Mouse (Mus musculus) natural killer cell, adult 2 months (primary cell): ENCODE data around the gene Tomm20.
A peak's percentile ranks its signal among the peaks of the same experiment; 100 is the strongest.

Experiments used
- DNase-seq, 2 experiments: peaks; one replicate each; pipeline ENCODE4 v3.0.0; 2022; ENCODE audit warnings: low spot score in 2 of 2

The Tomm20 gene

DNA sequence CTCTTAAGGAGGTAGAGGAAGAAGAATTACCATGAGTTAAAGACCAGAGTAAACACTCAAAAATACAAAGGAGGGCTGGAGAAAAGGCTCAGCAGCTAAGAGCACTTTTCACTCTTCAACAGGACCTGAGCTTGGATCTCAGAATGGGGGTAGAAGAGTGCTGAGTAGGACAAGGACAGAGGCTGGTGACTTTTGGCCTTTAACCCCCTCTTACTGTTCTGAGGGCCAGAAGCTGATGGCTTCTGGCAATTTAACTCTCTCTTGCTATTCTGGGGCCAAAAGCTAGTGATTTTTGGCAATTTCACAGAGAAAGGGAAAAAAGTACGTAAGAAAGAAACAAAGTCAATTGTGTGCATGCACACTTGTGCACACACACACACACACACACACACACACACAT lies 17.2 kb upstream of the Tomm20 start:
- no peak for DNase-seq

DNA sequence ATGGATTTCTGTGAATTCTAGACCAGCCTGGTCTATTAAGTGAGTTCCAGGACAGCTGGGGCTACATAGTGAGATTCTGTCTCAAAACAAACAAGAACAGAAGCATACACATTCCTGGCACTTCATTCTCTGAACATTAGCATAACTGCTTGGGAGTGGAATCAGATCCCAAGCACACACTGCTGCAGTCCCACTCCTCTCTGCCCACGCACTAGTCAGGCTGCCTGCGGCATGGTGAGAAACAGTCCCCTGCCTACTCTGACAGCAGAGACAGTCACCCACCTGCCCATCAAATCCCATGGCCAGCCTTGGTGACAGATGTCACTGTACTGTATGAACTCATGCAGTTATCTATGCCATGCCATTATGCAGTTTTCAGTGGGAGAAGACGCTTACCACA lies 15.9 kb upstream of the Tomm20 start:
- no peak for DNase-seq

- DNase-seq, result no peak
Observed at GRCm38 (mm10) chr8:126951900-126952636, 6.4 kb upstream of the Tomm20 start.

DNA sequence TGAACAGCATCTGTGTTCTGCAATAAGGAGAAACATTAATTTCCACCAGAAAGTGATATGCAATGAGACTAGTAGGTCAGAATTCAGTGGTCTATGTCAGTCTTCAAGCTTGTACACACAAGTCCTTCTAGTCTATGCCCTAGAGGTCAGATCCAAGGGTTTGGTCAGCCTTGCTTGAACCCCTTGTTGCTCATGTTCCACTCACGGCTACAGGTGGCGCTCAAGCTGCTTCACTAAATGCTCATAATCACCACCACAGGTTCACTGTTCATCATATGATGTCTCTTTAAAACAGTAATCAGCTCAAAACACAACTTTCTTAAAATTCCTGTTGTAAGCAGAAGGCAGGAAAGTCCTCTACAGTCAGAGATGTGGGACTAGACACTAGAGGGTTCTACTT lies 3.9 kb upstream of the Tomm20 start:
- DNase-seq, result no peak

- no peak for DNase-seq
Observed at GRCm38 (mm10) chr8:126946444-126946843, 800 bp upstream of the Tomm20 start.

GRCm38 (mm10) chr8:126944781-126945691 lies 608 bp downstream of the Tomm20 start:
- DNase-seq, result peak; percentile 14 to 26

DNA sequence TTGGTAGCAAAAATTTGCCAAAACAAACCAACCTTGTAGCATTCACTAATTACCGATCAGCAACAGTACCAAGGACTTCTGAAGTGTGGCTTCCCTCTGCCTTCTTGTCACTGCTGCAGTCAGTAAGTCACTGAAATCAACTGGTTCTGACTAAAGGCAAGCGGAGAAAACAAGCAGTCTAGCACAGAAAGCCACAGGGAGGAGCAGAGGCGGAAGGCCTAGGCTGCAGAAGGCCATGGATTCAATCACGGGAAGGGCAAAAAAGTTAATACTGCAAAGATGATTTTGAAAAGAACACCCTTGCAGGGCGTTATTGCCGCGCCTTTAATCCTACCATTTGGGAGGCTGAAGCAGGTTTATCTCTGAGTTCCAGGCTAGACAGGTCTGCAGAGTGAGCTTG lies 2.1 kb downstream of the Tomm20 start:
- no peak for DNase-seq

DNA sequence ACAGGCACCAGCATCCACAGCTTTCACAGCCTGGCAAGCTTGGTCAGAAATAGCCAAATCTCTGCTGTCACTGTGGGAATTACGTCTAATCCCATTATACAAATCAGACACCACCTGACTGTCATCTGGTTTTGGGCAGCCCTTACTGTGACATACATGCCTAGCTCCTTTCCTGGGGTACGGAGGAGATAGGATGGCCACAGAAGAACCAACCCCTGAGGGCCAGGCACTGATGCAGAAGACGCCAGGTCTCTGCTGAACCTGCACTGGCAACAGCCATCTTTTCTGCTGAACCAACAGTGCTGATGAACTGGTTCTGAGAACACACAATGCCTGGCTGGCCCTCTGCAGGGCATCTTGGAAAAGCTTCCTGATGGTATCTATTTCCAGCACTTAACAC lies 8.3 kb downstream of the Tomm20 start:
- no peak for DNase-seq

DNA sequence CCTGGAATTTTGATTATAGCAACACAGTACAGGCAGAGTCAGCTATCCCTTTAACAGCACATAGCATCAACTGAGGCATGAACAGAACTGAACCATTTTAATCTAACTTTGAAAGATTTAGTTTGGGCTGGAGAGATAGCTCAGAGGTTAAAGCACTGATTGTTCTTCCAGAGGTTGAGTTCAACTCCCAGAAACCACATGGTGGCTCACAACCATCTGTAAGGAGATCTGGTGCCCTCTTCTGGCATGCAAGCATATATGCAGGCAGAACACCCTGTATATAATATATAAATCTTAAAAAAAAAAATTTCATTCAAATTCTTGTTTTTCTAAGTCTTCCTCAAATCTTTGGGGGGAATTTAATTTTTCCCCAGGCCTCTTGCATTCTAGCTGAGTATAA lies 9.7 kb downstream of the Tomm20 start:
- peak in 1 of 2 experiments; percentile 32 for DNase-seq

- no peak for DNase-seq
Observed at GRCm38 (mm10) chr8:126935387-126935786, 10.3 kb downstream of the Tomm20 start.

DNA sequence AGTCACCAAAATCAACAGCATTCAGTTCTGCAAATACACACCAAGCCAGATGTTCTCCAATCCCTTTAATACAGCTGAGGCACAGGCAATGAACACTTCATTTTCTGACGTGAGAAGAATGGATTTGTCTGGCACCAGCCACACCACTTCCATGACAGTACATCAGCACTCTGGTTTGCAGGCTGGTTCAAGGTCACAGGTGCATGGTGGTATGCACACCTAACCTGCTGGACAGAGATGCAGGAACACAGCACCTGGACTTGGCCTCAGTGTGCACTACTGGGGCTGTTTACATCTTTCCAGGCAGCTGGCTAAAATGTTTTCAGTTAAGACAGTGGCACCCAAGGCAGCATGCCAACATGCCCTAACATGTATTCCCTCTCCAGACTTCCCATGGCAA lies 13.0 kb downstream of the Tomm20 start:
- DNase-seq, result no peak

GRCm38 (mm10) chr8:126932249-126932648 lies 13.4 kb downstream of the Tomm20 start:
- DNase-seq, result no peak

DNA sequence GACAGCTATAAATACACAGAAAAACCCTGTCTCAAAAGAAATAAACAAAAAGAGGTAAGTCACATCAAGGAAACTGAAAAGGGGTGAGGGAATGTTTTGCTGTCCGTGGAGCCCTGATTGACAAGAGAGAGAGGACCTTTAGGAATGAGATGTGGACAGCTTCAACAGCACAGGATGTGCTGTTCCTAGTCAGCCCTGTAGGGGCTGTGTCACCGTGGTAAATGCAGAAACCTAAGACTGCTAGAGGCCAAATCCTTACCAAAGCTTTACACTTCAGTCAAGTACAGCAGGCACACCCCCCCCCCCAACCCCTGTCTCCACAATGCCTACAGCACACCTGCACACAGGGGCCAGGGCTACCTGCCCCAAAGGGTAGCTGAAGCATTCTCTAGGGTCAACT lies 13.9 kb downstream of the Tomm20 start:
- no peak for DNase-seq

- peak; percentile 54 to 69 for DNase-seq
Observed at GRCm38 (mm10) chr8:126929607-126930161, 16.0 kb downstream of the Tomm20 start.

DNA sequence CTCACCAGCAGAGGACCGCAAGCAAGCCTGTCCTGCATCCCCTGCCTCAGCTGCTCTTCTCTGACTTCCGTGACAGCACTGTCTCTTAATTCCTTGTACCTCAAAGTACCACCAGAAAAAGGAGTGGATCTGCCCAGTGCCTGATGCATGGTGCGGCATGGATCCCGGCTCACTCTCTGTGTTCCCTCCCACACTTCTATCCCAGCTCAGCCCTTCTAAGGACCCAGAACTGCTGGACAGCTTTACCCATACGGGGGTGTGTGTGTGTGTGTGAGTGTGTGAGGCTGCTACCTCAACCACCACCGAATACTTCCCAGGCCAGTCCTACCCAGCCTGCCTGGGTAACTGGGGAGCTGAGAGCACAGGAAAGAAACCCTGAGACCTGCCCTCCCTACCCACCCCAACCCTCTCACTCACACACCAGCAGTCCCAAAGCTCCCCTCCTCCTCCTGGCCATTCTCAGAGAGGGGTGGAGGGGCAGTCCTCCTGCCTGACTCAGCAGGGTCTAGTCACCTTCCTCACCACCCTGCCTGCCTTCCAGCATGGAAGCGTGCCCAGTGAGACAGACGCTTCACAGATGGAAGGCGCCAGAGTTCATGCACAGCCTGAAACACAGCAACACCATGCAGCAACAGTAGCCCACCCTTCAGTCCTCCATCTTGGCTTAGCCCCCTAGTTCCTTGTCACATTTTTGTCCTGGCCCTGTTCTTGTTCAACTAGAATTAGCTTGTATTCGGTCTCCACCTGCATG lies 16.7 kb downstream of the Tomm20 start:
- no peak for DNase-seq

DNA sequence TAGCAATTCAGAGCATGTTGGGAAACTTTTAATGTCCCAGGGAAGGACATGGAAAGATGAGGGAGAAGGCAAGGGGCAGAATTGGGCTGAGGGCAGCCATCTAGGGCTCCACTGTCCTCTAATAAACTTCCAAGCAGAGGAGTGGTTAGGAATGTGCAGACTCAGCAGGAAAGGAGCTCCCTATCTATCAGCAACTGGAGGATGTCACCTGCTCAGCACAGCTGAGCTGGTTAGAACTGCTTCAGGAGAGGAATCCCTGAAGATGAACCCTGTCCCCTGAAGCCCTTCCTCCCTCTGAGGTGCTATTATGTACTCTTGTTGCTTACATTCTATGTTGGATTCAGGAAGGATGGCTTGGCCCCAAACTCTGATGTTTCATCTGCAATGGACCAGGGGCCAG lies 17.6 kb downstream of the Tomm20 start:
- DNase-seq, result no peak

- DNase-seq, result no peak
Observed at GRCm38 (mm10) chr8:126927058-126927457, 18.6 kb downstream of the Tomm20 start.

DNA sequence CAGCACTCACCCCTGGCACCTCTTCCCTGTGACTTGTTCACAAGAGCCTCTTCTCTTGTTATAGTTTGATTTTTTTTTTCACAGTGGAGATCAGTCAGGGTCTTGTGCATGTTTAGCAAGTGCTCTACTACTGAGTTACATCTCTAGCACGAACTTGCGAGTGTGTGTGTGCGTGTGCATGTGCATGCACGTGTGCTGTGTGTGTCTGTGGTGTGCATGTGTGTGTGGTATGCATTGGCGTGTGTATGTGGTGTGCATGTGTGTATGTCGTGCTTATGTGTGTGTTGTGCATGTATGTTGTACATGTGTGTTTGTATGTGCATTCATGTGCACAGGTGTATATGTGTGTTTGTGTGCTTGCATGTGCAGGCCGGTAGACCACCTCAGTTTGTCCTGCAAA lies 22.7 kb downstream of the Tomm20 start:
- no peak for DNase-seq

DNA sequence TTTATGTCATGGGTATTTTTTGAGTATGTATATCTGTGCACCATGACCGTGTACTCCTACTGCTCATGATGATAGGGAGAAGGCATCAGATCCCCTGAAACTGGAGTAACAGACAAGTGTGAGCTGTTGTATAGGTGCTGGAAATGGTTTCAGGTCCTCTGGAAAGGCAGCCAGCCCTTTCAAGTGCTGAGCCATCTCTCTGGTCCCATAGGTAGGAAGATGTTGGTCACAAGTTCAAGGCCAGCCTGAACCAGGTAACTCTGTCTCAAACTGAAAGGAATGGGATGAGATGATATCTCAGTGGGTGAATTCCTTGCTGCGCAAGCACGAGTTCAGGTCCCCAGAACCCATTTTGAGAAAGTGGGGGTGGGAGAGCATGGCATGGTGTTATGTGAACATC lies 24.2 kb downstream of the Tomm20 start:
- no peak for DNase-seq

DNA sequence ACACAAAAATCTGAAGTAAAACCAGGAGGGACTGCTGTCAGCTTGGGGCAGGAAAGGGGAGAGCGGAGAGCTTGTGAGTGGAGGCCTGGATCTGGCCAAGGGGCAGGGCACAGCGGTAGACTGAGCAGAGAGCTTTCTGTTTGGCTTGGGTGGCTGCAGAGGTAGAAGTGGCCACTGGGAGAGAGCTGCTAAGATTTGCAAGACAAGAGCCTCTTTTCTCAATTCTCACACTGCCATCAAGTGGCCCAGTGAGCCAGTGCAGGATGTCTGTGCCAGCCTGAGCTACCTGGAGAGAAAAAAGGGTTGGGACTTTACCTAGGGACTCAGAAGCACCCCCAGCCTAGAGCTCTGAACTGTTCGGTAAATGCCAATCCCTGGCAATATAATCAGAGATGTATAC lies 24.8 kb downstream of the Tomm20 start:
- DNase-seq, result peak; percentile 45 to 69

DNA sequence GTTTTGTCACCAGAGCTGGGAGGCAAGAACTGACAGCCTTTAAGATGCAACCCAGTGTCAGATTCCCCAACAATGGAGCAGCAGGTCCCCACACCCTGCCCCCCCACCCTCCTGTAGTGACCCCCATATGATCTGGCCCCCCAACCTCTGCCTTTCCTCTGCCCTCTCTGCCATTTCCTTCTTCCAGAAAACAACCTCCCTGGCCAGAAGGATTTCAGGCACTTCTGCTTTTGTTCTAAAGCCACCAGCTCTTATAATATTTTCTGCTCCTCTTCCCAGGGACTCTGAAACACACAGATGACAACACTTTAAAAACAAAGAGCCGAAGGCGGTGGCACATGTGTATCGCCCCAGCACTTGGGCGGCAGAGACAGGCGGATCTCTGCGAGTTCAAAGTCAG lies 25.3 kb downstream of the Tomm20 start:
- no peak for DNase-seq

DNA sequence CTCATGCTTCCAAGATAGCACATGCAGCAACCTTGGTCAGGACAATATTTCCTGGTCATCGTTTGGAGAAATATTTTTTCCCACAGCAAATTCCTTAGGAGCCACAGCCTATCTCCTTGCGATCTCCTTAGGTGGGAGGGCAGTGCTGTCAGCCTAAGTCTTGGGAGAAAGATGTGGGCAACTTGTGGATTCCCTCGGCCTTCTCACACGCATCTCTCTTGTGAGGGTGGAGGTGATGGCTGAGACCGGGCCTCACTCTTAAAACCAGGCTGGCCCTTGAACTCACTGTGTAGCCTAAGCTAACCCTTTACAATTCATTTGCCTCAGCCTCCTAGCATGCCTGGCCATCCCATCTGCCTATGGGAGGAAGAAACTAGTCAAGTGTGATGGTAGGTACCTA lies 25.9 kb downstream of the Tomm20 start:
- DNase-seq, result no peak
